Mouse (Mus musculus) lung, postnatal 0 days (tissue): ENCODE results near the gene Farp1. TPM values are rescaled to one million over a fixed set of nuclear protein-coding genes. Genes with fewer than 3 reads are reported as not detected.

Experiments used
- ATAC-seq: fragments of 200-750 bp; cut with Nextera tagmentation; 2 replicates; pipeline ENCODE4 v1.8.0; 2017; ENCODE audit warnings: moderate library complexity
- DNase-seq: peaks from one replicate; pipeline ENCODE4 v3.0.0-alpha.2; 2016; ENCODE audit warnings: low spot score
- H3K27ac ChIP-seq: fragments of 300-500 bp; sonication (generic); 2 replicates; pipeline ENCODE4 v1.5.1; 2014; ENCODE audit warnings: antibody characterized with exemption, mild to moderate bottlenecking, low read length, mixed read lengths
- H3K27me3 ChIP-seq: fragments of 300-500 bp; sonication (generic); replicated peaks from 2 replicates; pipeline ENCODE4 v1.6.1; 2014; ENCODE audit warnings: low read length, mixed read lengths; ENCODE audit not compliant: insufficient read depth
- H3K36me3 ChIP-seq: fragments of 300-500 bp; sonication (generic); 2 replicates; pipeline ENCODE4 v1.6.1; 2014; ENCODE audit warnings: low read length, mixed read lengths; ENCODE audit not compliant: insufficient read depth
- H3K4me1 ChIP-seq: fragments of 300-500 bp; sonication (generic); 2 replicates; pipeline ENCODE4 v1.6.1; 2014; ENCODE audit warnings: antibody characterized with exemption, low read depth, low read length, mixed read lengths; ENCODE audit not compliant: insufficient read depth
- H3K4me2 ChIP-seq: fragments of 300-500 bp; sonication (generic); replicated peaks from 2 replicates; pipeline ENCODE4 v1.6.1; 2014; ENCODE audit warnings: low read depth, mild to moderate bottlenecking, low read length, moderate library complexity, mixed read lengths
- H3K4me3 ChIP-seq: fragments of 300-500 bp; sonication (generic); 2 replicates; pipeline ENCODE4 v1.5.1; 2014; ENCODE audit warnings: low read depth, low read length
- H3K9ac ChIP-seq: fragments of 300-500 bp; sonication (generic); replicated peaks from 2 replicates; pipeline ENCODE4 v1.6.1; 2014; ENCODE audit warnings: low read depth, mild to moderate bottlenecking
- H3K9me3 ChIP-seq: fragments of 300-500 bp; sonication (generic); 2 replicates; pipeline ENCODE4 v1.6.1; 2016; ENCODE audit warnings: low read length, mixed read lengths
- CTCF ChIP-seq: IDR thresholded peaks from 2 replicates; pipeline ENCODE4 v1.5.1; 2016; ENCODE audit warnings: antibody characterized with exemption, mild to moderate bottlenecking
- EP300 ChIP-seq: IDR thresholded peaks from 2 replicates; pipeline ENCODE4 v1.6.1; 2016; ENCODE audit warnings: antibody characterized with exemption, mild to moderate bottlenecking, control low read depth
- WGBS: fragments of 180-500 bp; shearing (Covaris S2); extraction: QIAGEN DNeasy Blood & Tissue Kit; methylation state at CpG from one replicate; pipeline ENCODE4 v1.1.7; 2014; 5-methylcytosine and 5-hydroxymethylcytosine counted together
- polyA plus RNA-seq: library from polyadenylated mRNA; unstranded; fragments of >200 nt; fragmentation: Nextera tagmentation; extraction: Ambion mirVana; gene quantifications from 2 replicates; pipeline ENCODE4 v1.2.1, GENCODE M21; 2015

Gene Farp1
- polyA plus RNA-seq, 1 experiment from 2014 or later: 17.9 TPM

- no peaks in the 10 kb centered on the region for H3K4me1 ChIP-seq
- no peaks in the 10 kb centered on the region for H3K36me3 ChIP-seq
- 91% methylated on average over 2 of the region's 2 CpGs for WGBS
- TF ChIP-seq EP300 (no peak), CTCF (no peak)
- no peak overlapping the region for H3K4me2 ChIP-seq
- no peaks in the 10 kb centered on the region for H3K9me3 ChIP-seq
- no peak overlapping the region for H3K9ac ChIP-seq
- no peak overlapping the region for H3K4me3 ChIP-seq
- DNase-seq (no peak), ATAC-seq (no peak)
- no peak overlapping the region for H3K27ac ChIP-seq
- no peaks in the 10 kb centered on the region for H3K27me3 ChIP-seq
Observed at GRCm38 (mm10) chr14:121015114-121015690, 19.8 kb upstream of the Farp1 start.

- ATAC-seq (no peak), DNase-seq (no peak)
- Histone ChIP-seq H3K36me3 (no peaks in the 10 kb centered on the region), H3K27me3 (no peaks in the 10 kb centered on the region), H3K4me3 (no peak overlapping the region), H3K9me3 (no peaks in the 10 kb centered on the region), H3K4me1 (no peaks in the 10 kb centered on the region), H3K27ac (no peak overlapping the region), H3K9ac (no peak overlapping the region), H3K4me2 (no peak overlapping the region)
- TF ChIP-seq CTCF (no peak), EP300 (no peak)
- WGBS: 80% methylated on average over 5 of the region's 5 CpGs
Observed at GRCm38 (mm10) chr14:121022403-121022802, 12.6 kb upstream of the Farp1 start.

DNA sequence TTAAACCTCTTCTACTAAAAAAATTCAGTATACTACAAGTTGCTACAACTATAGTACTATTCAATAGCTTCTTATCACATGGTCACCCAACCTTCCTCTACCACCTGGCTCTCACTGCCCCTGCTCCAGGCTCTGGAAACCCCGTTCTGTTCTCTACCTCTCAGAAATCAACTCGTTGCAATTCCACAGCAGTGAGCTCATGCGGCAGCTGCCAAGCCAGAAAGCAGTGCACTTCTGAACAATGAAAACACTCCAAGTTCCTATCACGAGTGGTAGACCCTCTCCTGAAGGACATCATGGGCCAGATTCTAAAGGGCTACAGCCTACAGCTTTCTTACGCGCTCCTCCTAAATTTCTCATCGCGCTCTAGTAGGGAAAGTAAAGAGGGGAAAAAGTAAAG, 9.6 kb upstream of the Farp1 start:
- TF ChIP-seq CTCF (no peak), EP300 (peak; percentile 75)
- Histone ChIP-seq H3K27ac (no peak overlapping the region), H3K4me1 (no peaks in the 10 kb centered on the region), H3K9me3 (no peaks in the 10 kb centered on the region), H3K9ac (no peak overlapping the region), H3K36me3 (no peaks in the 10 kb centered on the region), H3K4me3 (no peak overlapping the region), H3K4me2 (no peak overlapping the region), H3K27me3 (no peaks in the 10 kb centered on the region)
- 48% methylated on average over 8 of the region's 8 CpGs for WGBS
- ATAC-seq (peak; percentile 94), DNase-seq (peak; percentile 90)

DNA sequence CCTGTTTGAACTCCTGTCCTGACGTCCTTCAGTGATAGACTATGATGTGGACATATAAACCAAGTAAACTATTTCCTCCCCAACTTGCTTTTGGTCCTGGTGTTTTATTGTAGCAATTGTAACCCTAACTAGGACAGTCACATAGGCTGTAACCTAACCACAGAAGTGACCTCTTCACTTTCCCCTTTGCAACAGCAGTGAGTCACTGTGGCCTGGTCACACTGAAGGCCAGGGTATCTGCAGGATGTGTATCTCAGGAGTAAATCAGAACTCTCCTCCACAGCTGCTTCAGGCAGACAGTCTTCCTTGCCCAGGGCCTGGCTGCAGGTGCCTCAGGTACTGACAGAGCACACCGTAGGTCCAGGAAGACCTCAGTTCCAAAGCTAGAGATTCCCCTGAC, 3.6 kb upstream of the Farp1 start:
- WGBS: 69% methylated on average over 2 of the region's 2 CpGs
- H3K4me2 ChIP-seq: no peak overlapping the region
- TF ChIP-seq EP300 (no peak), CTCF (no peak)
- H3K36me3 ChIP-seq: no peaks in the 10 kb centered on the region
- H3K27ac ChIP-seq: no peak overlapping the region
- H3K9me3 ChIP-seq: no peaks in the 10 kb centered on the region
- no peak overlapping the region for H3K9ac ChIP-seq
- ATAC-seq (no peak), DNase-seq (no peak)
- H3K27me3 ChIP-seq: no peaks in the 10 kb centered on the region
- no peaks in the 10 kb centered on the region for H3K4me1 ChIP-seq
- no peak overlapping the region for H3K4me3 ChIP-seq

DNA sequence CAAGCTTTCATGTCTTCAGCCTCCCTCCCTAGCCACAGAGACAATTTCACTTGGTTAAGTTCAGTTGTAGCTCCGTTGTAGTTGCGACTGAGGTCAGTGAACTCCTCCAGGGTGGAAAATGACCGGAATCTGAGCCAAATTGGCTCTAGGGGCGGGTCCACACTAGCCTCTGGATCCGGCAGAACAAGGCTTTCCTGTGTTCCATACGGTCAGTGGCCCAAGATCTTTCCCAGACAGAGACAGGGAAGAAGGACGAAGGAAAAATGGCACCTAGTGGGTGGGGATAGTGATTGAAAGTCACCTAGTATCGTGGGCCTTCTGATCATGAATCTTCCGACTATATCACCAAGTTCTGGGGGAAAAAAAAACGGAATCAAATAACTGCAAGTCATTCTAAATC, 475 bp upstream of the Farp1 start:
- TF ChIP-seq EP300 (no peak), CTCF (no peak)
- ATAC-seq (no peak), DNase-seq (peak; percentile 51)
- WGBS: 19% methylated on average over 10 of the region's 10 CpGs
- no peaks in the 10 kb centered on the region for H3K9me3 ChIP-seq
- H3K4me2 ChIP-seq: peak overlapping the region; percentile 55
- H3K36me3 ChIP-seq: no peaks in the 10 kb centered on the region
- peak overlapping the region; percentile 86 for H3K4me3 ChIP-seq
- peak overlapping the region; percentile 90; the same call in 1 of the 2 replicates for H3K9ac ChIP-seq
- no peaks in the 10 kb centered on the region; the same call in 1 of the 2 replicates for H3K4me1 ChIP-seq
- H3K27ac ChIP-seq: peak overlapping the region; percentile 86; the same call in 1 of the 2 replicates
- no peaks in the 10 kb centered on the region for H3K27me3 ChIP-seq

- H3K27ac ChIP-seq: peak overlapping the region; percentile 86
- H3K4me1 ChIP-seq: no peaks in the 10 kb centered on the region; the same call in 1 of the 2 replicates
- H3K4me2 ChIP-seq: peak overlapping the region; percentile 55
- DNase-seq (peak; percentile 76), ATAC-seq (peak; percentile 79)
- H3K4me3 ChIP-seq: peak overlapping the region; percentile 86
- TF ChIP-seq EP300: no peak
- TF ChIP-seq CTCF: peak; percentile 33
- WGBS: 4% methylated on average over 42 of the region's 100 CpGs
- no peaks in the 10 kb centered on the region for H3K27me3 ChIP-seq
- H3K9ac ChIP-seq: peak overlapping the region; percentile 90
- H3K36me3 ChIP-seq: no peaks in the 10 kb centered on the region
- H3K9me3 ChIP-seq: no peaks in the 10 kb centered on the region
Observed at GRCm38 (mm10) chr14:121035663-121036473, 868 bp downstream of the Farp1 start.
